Mouse (Mus musculus): Measurements from ENCODE around the gene Txnrd3. TPM values are rescaled to one million over a fixed set of nuclear protein-coding genes. Genes with fewer than 3 reads are reported as not detected.

Txnrd3 gene
- polyA plus RNA-seq, 2 experiments = 6.7 to 11.6 TPM

DNA sequence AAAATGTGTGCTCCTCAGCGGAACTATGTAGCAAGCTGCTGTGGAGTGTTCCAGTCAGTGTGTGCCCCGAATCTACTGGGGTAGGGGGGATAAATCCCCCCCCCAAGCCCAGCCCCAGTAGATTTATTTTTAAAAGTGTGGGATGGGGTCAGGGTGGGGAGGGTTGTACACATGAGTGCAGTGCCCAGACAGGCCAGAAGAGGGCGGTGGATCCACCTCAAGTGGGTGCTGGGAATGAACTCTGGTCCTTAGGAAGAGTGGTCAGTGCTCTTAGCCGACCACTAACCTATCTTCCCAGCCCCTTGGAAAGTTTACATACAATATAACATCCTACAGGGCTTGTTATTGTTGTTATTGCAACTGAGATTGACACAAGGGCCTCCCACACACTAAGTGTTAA, 35.8 kb upstream of the Txnrd3 start:
- TF ChIP-seq POLR2A (IDR thresholded peaks at IDR 0.05; ENCODE audit: borderline replicate concordance, extremely low read depth, insufficient read depth, insufficient read length) = no peak
- ATAC-seq (ENCODE audit: low FRiP score, low read depth) = no peak
- no peak for DNase-seq (ENCODE audit: low spot score)
- Histone ChIP-seq H3K4me1 (ENCODE audit: control insufficient read depth, insufficient read depth, low read length) (no peaks in the 10 kb centered on the region), H3K4me3 (replicated peaks; ENCODE audit: low read length) (no peak overlapping the region), H3K4me2 (replicated peaks; ENCODE audit: low read depth, low read length, severe bottlenecking) (no peak overlapping the region), H3K36me3 (ENCODE audit: control insufficient read depth, insufficient read depth, low read length) (no peaks in the 10 kb centered on the region), H3K9ac (ENCODE audit: low read depth, low read length, severe bottlenecking) (no peak overlapping the region), H3K9me3 (ENCODE audit: control insufficient read depth, low read length) (no peaks in the 10 kb centered on the region), H3K27me3 (ENCODE audit: control insufficient read depth, insufficient read depth, low read length) (no peaks in the 10 kb centered on the region), H3K27ac (replicated peaks; ENCODE audit: low read depth, low read length) (no peak overlapping the region)
- 55% methylated on average over 4 of the region's 4 CpGs for WGBS

DNA sequence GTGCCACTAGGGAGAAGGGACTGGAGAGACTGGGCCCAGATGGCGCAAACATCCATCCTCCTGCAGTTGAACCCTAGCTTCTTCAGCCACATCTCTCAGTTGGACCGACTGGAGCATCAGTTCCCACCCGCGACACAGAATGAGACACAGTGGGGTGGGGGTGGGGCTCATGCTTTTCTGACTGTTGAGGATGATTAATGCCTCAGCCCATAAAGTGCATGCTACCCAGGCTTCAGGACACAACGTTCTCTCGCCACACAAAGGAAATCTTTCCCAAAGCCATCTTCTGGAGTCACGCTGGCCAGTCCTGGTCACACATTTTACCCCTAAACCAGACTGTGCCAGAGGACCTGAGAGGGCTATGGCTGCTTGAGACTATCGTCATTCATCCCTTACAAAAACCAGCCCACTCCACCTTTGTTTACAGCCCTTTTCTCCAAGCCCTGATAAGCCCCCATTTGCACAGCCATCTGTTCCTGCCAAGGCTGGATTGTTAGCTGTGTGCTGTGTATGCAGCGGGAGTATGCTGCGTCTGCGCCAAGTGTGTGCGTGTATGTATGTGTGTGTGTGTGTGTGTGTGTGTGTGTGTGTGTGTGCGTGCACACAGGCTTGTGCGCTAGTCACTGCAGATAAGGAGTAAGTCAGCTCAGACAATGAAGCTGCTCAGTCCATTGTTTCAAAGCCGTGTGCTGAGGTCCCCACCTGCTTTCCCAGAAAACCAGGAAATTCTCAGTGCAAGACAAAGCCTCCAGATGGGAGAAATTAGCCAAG, 30.3 kb upstream of the Txnrd3 start:
- no peaks in the 10 kb centered on the region for H3K9me3 ChIP-seq (ENCODE audit: control insufficient read depth, low read length)
- peaks cover 8% of the 10 kb centered on the region; the same call in 1 of the 2 replicates for H3K4me1 ChIP-seq (ENCODE audit: control insufficient read depth, insufficient read depth, low read length)
- ATAC-seq (ENCODE audit: low FRiP score, low read depth) = peak; percentile 55
- 45% methylated on average over 15 of the region's 15 CpGs for WGBS
- TF ChIP-seq POLR2A (IDR thresholded peaks at IDR 0.05; ENCODE audit: borderline replicate concordance, extremely low read depth, insufficient read depth, insufficient read length) = no peak
- DNase-seq (ENCODE audit: low spot score) = peak; percentile 10
- H3K9ac ChIP-seq (ENCODE audit: low read depth, low read length, severe bottlenecking) = no peak overlapping the region
- H3K4me2 ChIP-seq (replicated peaks; ENCODE audit: low read depth, low read length, severe bottlenecking) = no peak overlapping the region
- no peaks in the 10 kb centered on the region for H3K27me3 ChIP-seq (ENCODE audit: control insufficient read depth, insufficient read depth, low read length)
- H3K36me3 ChIP-seq (ENCODE audit: control insufficient read depth, insufficient read depth, low read length) = no peaks in the 10 kb centered on the region
- H3K27ac ChIP-seq (replicated peaks; ENCODE audit: low read depth, low read length) = no peak overlapping the region
- no peak overlapping the region for H3K4me3 ChIP-seq (replicated peaks; ENCODE audit: low read length)

DNA sequence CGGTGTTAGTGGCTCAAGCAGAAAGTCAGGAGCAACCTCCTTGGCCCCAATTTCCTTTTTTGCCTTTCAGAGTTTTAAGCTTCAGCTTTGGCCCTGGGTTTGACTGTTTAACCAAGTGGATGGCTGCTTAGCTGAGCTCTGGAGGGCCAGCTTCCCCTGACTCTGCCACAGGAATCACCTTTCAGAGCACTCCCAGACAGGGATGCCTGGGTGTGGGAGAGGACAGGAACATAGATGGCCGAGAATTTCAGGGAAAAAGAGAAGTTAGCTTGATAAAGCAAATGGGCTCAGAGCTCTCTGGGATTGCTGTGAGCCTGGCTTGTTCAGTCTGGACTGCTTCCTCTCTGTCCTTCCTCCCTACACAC, 29.7 kb upstream of the Txnrd3 start:
- H3K9me3 ChIP-seq (ENCODE audit: control insufficient read depth, low read length) = no peaks in the 10 kb centered on the region
- no peak overlapping the region for H3K27ac ChIP-seq (replicated peaks; ENCODE audit: low read depth, low read length)
- no peak overlapping the region for H3K4me2 ChIP-seq (replicated peaks; ENCODE audit: low read depth, low read length, severe bottlenecking)
- H3K4me3 ChIP-seq (replicated peaks; ENCODE audit: low read length) = no peak overlapping the region
- DNase-seq (ENCODE audit: low spot score) = no peak
- no peak for ATAC-seq (ENCODE audit: low FRiP score, low read depth)
- no peak overlapping the region for H3K9ac ChIP-seq (ENCODE audit: low read depth, low read length, severe bottlenecking)
- WGBS = 9% methylated on average over 2 of the region's 2 CpGs
- no peaks in the 10 kb centered on the region for H3K27me3 ChIP-seq (ENCODE audit: control insufficient read depth, insufficient read depth, low read length)
- TF ChIP-seq POLR2A (IDR thresholded peaks at IDR 0.05; ENCODE audit: borderline replicate concordance, extremely low read depth, insufficient read depth, insufficient read length) = no peak
- peaks cover 8% of the 10 kb centered on the region; the same call in 1 of the 2 replicates for H3K4me1 ChIP-seq (ENCODE audit: control insufficient read depth, insufficient read depth, low read length)
- no peaks in the 10 kb centered on the region for H3K36me3 ChIP-seq (ENCODE audit: control insufficient read depth, insufficient read depth, low read length)

DNA sequence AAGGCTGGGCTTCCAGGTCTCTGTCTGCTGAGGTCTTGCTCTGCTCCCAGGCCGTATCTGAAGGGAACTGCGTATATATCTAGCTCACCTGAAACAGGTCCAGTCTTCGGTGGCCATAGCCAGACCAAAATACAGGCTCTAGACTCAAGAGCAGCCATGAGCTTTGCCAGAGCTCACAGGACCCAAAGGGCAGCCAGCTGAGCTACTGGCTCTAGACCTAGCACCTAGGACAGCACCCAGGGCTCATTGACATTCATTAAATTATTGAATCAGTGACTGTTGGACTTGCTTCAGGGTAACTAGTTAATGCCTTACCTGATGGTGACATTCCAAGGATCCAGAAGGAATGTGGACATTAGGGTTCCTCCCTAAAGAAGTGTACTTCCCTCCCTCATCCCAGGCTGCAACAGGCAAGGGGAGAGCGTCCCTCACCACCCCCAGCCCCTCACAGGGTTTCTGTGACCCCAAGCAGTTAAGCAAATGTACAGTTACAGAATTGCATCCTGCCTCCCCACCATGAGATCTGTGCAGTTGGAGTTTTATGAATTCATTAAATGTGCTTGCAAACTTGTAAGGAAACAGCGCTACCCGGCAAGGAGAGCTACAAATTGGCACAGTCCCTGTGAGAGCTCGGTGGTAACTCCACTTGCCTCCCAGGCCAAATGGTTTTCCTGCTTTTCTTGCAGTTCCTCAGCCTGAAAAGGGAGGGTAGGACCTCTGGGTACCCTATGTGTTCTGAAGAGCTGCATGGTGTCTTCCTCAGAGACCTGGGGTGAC, 29.0 kb upstream of the Txnrd3 start:
- no peaks in the 10 kb centered on the region for H3K36me3 ChIP-seq (ENCODE audit: control insufficient read depth, insufficient read depth, low read length)
- ATAC-seq (ENCODE audit: low FRiP score, low read depth) (no peak), DNase-seq (ENCODE audit: low spot score) (no peak)
- no peak overlapping the region for H3K9ac ChIP-seq (ENCODE audit: low read depth, low read length, severe bottlenecking)
- H3K27me3 ChIP-seq (ENCODE audit: control insufficient read depth, insufficient read depth, low read length) = no peaks in the 10 kb centered on the region
- no peak overlapping the region for H3K4me3 ChIP-seq (replicated peaks; ENCODE audit: low read length)
- peaks cover 8% of the 10 kb centered on the region; the same call in 1 of the 2 replicates for H3K4me1 ChIP-seq (ENCODE audit: control insufficient read depth, insufficient read depth, low read length)
- no peaks in the 10 kb centered on the region for H3K9me3 ChIP-seq (ENCODE audit: control insufficient read depth, low read length)
- no peak overlapping the region for H3K27ac ChIP-seq (replicated peaks; ENCODE audit: low read depth, low read length)
- 55% methylated on average over 7 of the region's 7 CpGs for WGBS
- TF ChIP-seq POLR2A (IDR thresholded peaks at IDR 0.05; ENCODE audit: borderline replicate concordance, extremely low read depth, insufficient read depth, insufficient read length) = no peak
- no peak overlapping the region for H3K4me2 ChIP-seq (replicated peaks; ENCODE audit: low read depth, low read length, severe bottlenecking)

DNA sequence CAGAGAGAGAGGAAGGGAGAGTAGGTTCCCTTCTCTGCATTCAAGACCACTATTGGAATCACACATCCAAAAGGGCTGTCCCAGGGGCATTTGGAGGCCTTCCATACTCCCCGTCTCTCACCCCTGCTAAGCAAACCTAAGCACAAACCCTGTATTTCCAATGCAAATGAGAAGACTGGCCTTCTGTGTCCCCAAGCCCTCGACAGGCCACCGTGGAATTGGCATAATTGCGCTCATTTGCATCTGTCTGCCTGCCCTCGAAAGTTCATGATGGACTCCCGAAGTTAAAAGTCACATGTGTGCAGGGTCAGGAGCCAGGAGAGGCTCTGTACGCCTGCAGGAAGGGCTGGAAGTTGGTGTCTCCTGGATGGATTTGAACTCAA, 28.4 kb upstream of the Txnrd3 start:
- ATAC-seq (ENCODE audit: low FRiP score, low read depth) = no peak
- Histone ChIP-seq H3K4me3 (replicated peaks; ENCODE audit: low read length) (no peak overlapping the region), H3K36me3 (ENCODE audit: control insufficient read depth, insufficient read depth, low read length) (no peaks in the 10 kb centered on the region), H3K9me3 (ENCODE audit: control insufficient read depth, low read length) (no peaks in the 10 kb centered on the region), H3K9ac (ENCODE audit: low read depth, low read length, severe bottlenecking) (no peak overlapping the region), H3K27me3 (ENCODE audit: control insufficient read depth, insufficient read depth, low read length) (no peaks in the 10 kb centered on the region), H3K27ac (replicated peaks; ENCODE audit: low read depth, low read length) (no peak overlapping the region), H3K4me2 (replicated peaks; ENCODE audit: low read depth, low read length, severe bottlenecking) (no peak overlapping the region), H3K4me1 (ENCODE audit: control insufficient read depth, insufficient read depth, low read length) (peaks cover 8% of the 10 kb centered on the region; the same call in 1 of the 2 replicates)
- DNase-seq (ENCODE audit: low spot score) = no peak
- no peak for TF ChIP-seq POLR2A (IDR thresholded peaks at IDR 0.05; ENCODE audit: borderline replicate concordance, extremely low read depth, insufficient read depth, insufficient read length)
- 39% methylated on average over 7 of the region's 7 CpGs for WGBS
